Mouse (Mus musculus) embryo, embryonic 10.5 days (tissue): ENCODE measurements around the gene Slco2a1.

ENCODE experiments used
- DNase-seq: peaks from one replicate; pipeline ENCODE4 v3.0.0-alpha.2; 2015; ENCODE audit warnings: low spot score

The Slco2a1 gene

DNA sequence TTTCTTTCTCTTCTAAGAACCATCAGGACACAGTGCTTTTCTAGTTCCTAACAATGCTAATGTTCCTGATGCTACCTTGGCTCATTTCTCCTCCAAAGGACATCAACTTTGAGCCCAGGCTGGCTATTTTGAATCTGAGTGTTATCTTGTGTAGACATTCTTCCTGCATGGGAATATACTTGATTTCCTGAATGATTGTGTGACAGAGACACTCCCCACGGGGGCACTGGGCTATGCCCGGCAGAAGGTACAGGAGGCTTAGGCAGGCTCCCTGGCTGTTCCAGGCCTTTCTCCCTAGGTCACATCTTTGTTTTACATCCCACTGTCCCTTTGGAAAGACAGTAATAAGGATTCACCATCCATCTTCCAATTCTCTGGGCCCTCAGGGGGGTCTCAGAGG lies 49.8 kb downstream of the Slco2a1 start:
- DNase-seq: no peak

DNA sequence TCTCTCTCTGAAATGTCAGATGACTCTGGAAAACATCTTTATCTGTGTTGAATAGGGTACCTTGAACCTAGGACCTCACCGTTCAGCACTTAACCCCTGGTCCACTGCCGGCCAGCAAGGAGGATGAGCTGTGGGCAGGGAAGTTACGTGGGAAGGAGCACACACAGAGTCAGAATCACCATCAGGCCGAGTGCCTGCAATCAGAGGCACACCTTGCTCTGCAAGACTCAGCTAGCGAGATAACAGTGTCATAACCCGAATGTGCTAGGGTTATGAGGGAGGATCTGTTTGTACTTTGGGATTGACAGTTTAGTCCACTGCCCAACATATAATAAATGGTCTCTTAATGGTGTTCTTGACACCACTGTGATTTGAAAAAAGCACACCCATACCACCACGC lies 50.2 kb downstream of the Slco2a1 start:
- no peak for DNase-seq

DNA sequence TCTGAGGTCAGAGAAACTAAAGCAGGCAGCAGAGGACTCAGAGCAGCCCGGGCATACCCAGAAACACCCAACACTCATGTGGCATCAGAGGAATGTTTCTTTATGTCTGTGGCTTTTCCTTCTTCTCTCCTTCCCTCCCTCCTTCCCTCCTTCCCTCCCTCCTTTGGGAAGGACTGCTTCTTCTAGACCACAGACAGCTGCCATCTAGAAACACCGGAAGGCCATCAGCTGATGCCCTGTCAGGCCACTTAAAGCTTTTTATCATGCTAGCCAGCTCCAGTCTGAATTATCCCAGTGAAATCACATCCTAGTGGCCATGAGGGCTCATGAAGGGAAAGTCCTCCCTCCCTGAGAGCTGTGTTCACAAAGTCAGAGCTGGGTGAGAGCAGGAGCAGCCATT lies 52.1 kb downstream of the Slco2a1 start:
- DNase-seq: no peak

DNA sequence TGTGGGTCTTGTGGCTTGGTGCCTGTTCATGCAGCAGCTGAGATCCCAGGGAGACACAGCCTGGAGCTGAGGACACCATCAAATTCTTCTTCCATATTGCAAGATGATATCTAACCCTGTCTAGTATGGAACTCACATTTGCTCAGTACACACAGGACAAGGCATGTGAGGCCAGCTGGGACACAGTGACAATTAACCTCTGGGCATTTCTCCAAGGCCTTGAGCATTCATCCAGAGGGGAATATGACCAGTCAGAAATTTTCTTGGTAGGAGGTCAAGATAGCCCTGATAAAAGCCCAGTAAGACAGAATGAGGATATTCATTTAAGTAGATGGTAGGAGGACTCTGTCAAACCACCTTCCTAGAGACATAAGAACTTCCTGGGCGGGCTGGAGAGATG lies 56.9 kb downstream of the Slco2a1 start:
- no peak for DNase-seq

DNA sequence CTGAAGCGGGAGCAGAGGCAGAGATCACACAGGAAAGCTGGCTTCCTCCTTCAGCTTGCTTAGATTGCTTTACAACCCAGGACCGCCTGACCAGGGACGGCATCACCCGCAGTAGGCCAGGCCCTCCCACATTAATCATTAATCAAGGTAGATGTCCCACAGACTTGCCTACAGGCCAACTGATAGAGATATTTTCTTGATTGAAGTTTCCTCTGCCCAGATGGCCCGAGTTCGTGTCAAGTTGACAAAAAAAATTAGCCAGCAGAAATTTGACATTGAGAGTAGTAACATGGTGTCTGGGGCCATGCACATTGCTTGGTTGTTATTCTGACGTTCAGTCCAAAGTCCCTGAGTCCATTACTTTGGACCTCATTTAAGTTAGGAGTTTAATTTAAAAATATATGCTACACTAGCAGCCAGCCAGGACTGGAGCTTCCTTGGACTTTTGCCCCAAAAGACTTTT lies 60.6 kb downstream of the Slco2a1 start:
- no peak for DNase-seq

DNA sequence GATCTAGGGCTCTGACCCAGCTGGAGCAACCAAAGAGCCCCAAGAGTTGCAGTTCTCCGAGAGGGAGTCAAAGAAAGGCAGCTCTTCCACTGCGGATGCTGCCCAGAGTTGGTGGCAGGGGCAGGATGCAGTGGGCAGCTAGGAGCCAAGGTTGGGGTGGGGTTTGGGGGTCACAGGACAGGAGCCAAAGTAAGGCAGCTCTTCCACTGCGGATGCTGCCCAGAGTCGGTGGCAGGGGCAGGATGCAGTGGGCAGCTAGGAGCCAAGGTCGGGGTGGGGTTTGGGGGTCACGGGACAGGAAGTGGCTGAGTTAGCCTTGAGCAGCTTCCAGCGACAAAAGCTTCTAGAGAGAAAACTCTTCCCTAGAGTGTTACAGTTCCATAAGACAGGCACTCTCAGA lies 65.3 kb downstream of the Slco2a1 start:
- no peak for DNase-seq

DNA sequence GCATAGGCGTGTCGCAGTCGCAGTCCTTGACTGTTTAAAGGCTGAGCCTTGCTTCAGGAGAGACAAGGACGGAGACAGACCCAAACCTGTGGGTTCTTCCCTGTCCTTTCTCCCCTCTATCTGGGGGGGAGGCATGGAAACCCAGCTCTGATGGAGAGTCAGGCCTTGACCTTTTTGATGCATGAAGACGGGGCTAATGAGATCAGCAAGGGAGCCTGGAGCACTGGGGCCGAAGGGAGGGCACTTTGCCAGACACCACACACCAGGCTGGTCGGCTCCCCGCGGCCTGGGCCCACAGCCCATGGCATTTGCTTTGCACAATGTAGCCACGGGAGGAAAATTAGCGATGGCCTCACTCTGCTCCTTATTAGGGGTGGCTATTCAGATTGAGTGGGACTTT lies 66.5 kb downstream of the Slco2a1 start:
- peak; percentile 4 for DNase-seq

DNA sequence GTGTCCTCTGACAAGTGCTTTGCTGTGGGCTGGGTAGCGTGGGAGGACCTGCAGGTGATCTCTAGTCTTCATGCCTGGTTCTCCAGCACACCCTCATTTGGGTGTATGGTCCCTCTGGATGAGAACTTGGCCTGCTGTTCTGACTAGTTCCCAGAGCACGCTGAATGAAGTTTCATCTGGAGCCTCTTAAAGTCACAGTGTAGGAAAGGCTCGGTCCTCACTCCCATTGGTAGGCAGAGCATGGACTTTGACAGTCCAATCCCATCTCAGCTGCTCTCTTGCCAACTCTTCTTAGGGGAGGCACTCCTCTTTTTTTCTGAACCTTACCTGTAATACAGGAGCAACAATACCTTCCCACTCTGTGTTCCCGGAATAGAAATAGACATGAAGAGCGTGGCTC lies 67.7 kb downstream of the Slco2a1 start:
- no peak for DNase-seq

DNA sequence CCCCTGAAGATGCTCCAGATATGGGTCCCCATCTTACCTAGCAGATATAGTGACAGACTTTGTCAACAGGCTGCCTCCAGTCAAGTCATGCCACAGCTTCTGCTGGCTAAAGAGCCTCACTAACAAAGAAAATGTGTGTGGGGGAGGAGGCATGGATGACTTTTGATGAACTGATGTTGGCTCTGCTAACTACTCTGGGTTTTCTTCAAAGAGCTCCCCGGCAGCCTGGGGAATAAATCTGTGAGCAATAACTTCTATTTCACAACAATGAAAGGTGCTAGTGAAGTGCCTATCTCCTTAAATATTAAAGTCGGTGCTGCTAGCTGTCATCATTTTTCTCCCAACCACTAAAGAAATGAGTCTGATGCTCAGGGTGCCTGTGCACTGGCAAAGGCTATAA lies 72.0 kb downstream of the Slco2a1 start:
- no peak for DNase-seq

DNA sequence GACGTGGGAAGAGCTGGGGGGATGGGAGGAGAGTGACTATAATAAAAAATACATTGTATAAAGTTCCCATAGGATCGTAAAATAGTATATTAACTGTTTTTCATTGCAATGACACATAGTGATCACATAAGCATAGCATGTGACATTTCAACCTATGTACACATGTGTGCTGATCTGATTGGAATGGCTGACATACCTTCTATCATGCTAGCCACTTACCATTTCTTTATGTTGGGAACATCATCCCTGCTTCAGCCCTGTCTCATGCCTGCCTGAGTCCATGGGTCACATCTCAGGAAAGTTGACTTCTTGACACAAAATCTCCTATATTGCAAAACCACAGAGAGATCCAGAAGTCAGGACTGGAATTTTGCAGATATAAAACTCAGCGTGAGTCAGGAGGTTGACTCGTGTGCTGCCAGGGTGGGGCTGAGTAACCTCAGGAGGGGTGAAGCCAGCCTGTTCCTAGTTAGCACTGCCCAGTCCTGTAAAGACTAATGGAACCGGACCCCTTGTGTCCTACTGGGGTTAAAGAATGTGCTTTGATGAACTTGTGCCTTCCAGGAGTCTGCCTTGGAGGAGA lies 73.0 kb downstream of the Slco2a1 start:
- DNase-seq: no peak

DNA sequence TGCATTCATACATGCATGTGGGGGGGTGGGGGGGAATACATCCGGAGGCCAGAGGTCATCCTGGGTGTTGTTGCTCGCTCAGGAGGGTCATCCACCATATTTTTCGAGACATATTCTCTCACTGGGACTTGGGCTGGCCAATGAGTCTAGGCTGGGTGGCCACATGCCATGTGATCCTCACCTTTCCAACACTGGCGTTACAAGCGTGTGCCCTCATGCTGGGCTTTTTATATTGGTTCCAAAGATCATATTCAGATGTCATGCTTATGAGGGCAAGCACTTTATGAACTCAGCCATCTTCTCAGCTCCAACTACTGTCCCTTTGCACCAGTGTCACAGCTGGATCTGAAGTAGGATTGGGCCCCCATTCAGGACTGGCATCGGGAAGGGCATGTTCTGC lies 75.1 kb downstream of the Slco2a1 start:
- DNase-seq: no peak

DNA sequence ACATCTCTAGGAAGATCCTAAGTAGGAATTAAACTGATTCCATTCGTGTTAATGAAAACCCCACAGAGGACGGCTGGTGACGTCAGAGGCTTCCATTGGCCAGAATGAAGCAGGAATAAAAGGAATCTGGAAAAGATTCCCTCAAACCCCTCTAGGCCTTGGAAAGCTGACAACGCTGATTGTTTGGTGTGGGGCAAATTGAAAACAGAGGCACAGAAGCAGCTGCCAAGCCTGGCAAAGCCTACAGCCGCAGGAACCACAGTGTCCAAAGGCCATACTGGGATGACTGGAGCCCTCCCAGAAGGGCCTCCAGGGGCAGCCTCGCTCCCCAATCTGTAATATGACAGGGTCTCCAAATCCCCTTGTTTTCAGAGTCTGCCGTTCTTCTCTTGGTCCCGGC lies 78.3 kb downstream of the Slco2a1 start:
- no peak for DNase-seq

DNA sequence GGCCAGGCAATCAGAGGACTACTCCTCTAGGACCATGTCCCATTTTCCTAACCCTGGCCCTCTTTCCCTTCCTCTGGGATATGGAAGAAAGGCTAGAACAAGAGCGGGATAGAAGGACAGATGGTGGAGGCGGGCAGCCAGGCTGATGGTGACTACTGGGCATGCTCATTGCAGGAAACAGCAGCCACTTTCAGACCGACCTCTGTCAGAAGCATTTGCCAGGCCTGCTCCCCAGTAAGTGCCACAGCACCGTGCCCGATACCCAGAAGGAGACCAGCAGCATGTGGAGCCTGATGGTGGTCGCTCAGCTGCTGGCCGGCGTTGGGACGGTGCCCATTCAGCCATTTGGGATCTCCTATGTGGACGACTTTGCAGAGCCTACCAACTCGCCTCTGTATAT lies 79.1 kb downstream of the Slco2a1 start:
- no peak for DNase-seq

DNA sequence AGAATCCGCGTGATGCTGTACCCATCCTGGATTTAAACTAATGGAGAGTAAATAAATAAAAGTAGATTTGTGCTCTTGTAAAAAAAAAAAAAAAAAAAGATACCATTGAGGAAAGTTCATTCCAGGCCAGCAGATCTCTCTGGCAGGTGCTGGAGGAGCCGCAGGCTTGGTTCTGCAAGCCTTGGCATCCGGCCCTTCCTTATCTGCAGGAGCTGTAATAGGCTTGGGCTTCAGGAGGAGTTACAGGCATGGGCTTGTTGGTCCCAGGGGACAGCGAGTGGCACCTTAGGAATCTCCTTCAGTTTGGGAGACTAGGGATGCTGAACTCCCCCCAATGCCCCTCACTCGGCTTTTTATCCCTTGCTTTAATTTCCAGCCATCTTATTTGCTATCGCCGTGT lies 80.3 kb downstream of the Slco2a1 start:
- DNase-seq: no peak

DNA sequence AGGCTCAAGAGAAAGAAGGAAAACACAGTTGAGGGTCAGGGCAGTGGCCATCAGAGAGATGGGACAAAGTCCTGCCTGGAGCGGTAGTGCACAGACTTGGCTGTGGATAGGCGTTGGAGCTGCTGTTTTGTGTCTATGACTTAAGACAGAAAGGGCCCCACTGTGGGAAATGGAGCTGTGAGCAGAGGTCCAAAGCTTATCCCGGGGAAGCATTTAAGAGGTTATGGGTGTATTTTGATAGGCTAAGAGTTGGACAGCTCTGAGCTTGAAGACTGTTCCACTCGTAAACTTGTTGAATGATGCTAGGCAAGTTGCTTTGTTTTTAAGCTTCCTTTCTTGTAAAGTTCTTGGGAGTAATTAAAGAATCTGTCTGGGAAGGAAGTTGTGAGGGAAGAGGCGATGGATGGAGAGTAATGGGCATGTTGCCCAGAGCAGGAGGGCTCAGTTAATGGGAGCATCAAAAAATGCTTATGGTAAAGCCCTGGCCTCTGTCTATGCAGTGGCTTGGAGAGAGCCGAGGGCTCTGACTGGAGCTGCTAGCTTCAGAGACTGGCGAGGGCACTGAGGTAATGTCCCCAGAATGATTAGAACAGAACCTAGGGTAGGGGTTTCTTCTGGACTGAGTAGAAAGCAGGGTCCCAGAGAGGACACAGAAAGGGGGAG lies 83.2 kb downstream of the Slco2a1 start:
- DNase-seq: no peak

DNA sequence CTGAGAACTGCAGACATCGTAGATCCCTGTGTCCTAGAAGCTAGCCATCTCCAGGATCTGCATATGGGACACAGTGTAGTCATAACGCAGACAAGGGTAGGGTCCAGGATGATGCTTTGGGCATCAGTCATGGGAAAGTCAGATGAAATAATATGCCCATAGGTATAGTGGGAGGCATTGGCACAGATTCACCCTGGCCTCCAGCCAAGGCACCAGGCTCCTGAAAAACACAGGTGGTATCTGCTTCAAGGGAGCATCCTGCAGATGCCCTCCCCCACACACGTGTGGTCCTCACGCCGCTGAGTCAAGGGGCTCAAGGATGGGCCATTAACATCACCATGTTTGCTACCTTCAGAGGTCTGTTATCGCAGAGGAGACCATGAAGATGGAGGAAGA lies 83.7 kb downstream of the Slco2a1 start:
- no peak for DNase-seq

DNA sequence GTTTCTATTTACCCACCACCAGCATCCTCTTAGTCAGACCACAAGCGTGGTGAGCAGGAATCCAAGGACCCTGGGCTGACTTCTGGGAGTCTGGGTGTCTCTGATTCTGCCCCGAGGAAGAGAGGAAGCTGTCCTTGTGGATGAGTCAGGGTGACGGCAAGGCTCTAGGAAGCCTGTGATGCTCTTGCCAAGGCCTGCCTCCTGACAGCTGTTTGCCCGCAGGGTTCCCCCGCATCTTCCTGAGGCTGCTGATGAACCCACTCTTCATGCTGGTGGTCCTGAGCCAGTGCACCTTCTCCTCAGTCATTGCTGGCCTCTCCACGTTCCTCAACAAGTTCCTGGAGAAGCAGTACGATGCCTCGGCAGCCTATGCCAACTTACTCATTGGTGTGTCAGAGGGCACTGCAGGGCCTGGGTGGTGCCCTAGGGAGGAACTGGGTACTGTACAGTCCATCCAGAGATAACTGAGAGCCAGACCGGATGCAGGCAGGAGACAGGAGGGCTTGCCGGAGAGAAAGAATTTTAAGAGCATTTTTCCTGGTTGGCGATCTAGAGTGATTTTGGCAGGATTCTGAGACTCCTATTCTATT lies 84.5 kb downstream of the Slco2a1 start:
- DNase-seq: no peak

DNA sequence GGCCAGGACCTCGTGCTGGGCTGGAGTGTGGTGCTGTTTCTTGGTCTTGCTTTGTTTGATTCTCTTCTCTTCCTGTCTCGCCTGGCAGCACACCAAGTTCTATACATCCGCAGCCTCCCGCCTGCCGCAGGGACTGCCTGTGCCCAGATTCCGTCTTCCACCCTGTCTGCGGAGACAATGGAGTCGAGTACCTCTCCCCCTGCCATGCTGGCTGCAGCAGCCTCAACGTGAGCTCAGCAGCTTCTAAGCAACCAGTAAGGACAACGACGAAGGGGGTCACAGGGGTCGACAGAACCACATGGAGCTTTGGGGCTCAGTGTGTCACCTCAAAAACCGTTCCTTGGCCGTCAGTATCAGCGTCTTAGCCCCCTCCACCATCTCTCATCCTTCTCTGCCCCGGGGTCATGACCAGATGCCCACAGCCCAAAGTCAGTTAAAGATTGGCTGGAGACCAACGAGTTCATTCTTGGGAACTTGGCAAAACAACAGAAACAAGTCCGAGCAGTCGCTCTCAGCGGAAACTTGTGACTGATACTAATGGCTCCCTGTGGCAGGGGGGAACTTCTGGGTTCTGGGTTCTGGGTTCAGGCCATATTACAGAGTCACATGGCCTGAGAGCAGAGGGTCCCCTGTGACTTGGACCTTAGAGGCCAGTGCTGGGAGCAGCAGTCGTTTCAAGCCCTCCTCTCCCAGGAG lies 88.5 kb downstream of the Slco2a1 start:
- DNase-seq: no peak

DNA sequence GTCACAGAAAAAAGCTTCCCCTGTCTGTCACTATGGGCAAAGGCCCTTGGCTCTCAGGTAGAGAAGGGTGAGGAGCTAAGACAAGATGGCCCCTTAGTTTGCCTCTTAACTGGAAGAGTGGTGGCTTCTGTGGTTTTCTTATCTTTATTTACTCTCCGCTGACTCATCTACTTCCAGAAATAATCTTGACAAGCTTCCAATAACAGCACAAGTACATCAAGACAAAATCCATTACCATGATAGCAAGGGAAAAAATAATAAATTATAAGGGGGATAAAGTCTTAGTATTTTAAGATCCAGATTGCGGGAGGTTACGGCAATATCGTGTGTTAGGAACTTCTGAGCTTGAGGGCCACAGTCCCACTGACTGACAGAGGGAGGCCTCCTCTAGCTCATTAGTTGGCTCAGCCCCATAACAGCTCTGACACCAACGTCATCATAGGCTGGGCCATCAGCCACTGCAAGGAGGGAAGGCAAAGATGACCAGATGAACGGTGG lies 89.7 kb downstream of the Slco2a1 start:
- DNase-seq: no peak

DNA sequence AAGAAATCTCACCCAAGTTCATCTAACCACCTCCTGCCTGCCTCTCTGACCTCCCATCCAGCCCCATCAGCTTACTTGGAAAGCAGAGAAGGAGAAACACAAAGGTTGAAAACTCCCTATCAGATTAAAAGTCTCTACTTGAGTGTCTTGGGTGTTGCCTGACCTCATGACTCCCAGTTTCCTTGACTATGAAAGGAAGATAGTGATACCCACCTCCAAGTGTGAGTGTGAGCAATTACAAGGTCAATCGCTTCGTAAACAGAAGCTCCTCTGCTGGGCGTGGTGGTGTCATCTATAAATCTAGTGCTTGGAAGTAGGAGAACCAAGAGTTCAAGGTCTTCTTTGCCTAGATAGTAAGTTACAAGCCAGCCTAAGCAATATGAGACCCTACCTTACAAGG lies 91.7 kb downstream of the Slco2a1 start:
- DNase-seq: no peak

DNA sequence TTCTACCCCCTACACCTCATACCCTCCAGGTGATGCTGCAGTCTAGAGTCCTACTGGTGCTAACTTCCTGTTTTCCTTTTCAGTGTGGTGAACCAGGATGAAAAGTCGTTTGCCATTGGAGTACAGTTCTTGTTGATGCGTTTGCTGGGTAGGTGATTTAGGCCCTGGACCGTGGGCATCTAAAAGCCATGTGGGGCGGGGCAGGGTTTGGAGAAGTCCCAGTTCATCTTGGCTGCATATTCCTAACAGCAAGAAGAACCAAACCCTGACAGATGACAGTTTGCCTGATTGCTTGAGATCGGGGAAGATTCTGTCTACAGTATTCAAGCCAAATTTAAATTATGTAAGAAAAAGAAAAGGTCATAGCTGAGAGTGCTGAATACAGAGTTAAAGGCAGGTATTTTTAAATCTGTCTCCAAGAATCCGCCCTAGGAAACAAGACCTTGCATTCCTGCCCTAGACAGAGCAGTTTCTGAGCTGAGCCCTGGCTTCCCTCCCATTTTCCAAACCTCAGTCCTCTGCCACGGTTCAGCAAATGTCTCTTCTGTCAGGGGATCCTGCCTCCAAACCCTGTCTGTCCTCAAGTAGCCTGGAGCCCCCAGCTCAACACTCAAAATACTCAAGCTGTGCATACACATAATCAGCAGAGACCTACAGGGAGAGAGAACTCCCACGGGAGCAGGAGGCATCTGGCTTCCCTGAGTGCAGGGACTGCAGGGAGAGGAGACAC lies 93.9 kb downstream of the Slco2a1 start:
- DNase-seq: no peak

DNA sequence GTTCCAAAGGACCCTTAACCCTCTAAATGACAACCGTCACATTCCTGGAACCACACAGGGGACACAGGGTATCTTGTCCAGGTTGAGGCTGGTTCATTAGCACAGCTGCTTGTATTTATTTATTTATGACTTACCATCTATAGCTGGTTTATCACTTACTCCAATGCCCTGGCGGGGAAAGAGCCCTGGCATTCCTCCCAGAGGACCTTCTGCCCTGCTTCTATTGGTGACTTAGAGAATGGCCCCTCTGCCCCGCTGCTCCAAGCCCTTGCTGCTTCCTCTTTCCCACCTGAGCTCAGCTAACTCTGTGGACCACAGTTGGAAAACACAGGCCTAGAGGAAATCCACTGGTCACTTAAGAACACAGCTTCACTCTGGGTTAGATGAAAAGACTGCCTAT lies 94.9 kb downstream of the Slco2a1 start:
- no peak for DNase-seq
